Mouse (Mus musculus): ENCODE measurements around the gene Elp1.

- no peak for TF ChIP-seq CTCF (IDR thresholded peaks at IDR 0.05; ENCODE audit: low read depth, low read length)
- no peak for TF ChIP-seq TAL1 (conservative IDR thresholded peaks at IDR 0.05; ENCODE audit: low read depth, low read length)
- TF ChIP-seq GATA1 (IDR thresholded peaks at IDR 0.05; ENCODE audit: borderline replicate concordance, low read length), result no peak
Observed at GRCm38 (mm10) chr4:56767861-56768284, 34.3 kb downstream of the Elp1 start.
